Mouse (Mus musculus): ENCODE results near the gene Rubcn. TPM values are rescaled to one million over a fixed set of nuclear protein-coding genes. Genes with fewer than 3 reads are reported as not detected.

Rubcn gene
- total RNA-seq, 2 experiments from 2014 or later = 55.0 to 61.3 TPM

GRCm38 (mm10) chr16:32821772-32822449 lies 55.7 kb downstream of the Rubcn start:
- DNase-seq (ENCODE audit: low spot score in 2 of 2) = no peak

- no peak for DNase-seq (ENCODE audit: low spot score in 2 of 2)
Observed at GRCm38 (mm10) chr16:32818441-32818840, 59.1 kb downstream of the Rubcn start.

- DNase-seq (ENCODE audit: low spot score in 2 of 2) = no peak
Observed at GRCm38 (mm10) chr16:32818036-32818435, 59.5 kb downstream of the Rubcn start.

GRCm38 (mm10) chr16:32815160-32815605 lies 62.4 kb downstream of the Rubcn start:
- DNase-seq (ENCODE audit: low spot score in 2 of 2) = no peak

- peak; percentile 12 to 31 for DNase-seq (ENCODE audit: low spot score in 2 of 2)
Observed at GRCm38 (mm10) chr16:32814539-32814938, 63.0 kb downstream of the Rubcn start.

GRCm38 (mm10) chr16:32813771-32814170 lies 63.8 kb downstream of the Rubcn start:
- no peak for DNase-seq (ENCODE audit: low spot score in 2 of 2)

GRCm38 (mm10) chr16:32813362-32813761 lies 64.2 kb downstream of the Rubcn start:
- DNase-seq (ENCODE audit: low spot score in 2 of 2) = no peak

GRCm38 (mm10) chr16:32812888-32813361 lies 64.6 kb downstream of the Rubcn start:
- peak; percentile 89 to 91 for DNase-seq (ENCODE audit: low spot score in 2 of 2)

GRCm38 (mm10) chr16:32810321-32810720 lies 67.2 kb downstream of the Rubcn start, which contains the start of gene Smbd1:
TSS of gene Smbd1 (minus strand) at chr16:32810477.
- DNase-seq (ENCODE audit: low spot score in 2 of 2) = no peak

GRCm38 (mm10) chr16:32807408-32808185 lies 70.0 kb downstream of the Rubcn start:
- no peak for DNase-seq (ENCODE audit: low spot score in 2 of 2)

GRCm38 (mm10) chr16:32805151-32805550 lies 72.4 kb downstream of the Rubcn start:
- no peak for DNase-seq (ENCODE audit: low spot score in 2 of 2)

- DNase-seq (ENCODE audit: low spot score in 2 of 2) = no peak
Observed at GRCm38 (mm10) chr16:32803901-32804300, 73.7 kb downstream of the Rubcn start.

- DNase-seq (ENCODE audit: low spot score in 2 of 2) = peak; percentile 70 to 73
Observed at GRCm38 (mm10) chr16:32803252-32803853, 74.2 kb downstream of the Rubcn start.

- no peak for DNase-seq (ENCODE audit: low spot score in 2 of 2)
Observed at GRCm38 (mm10) chr16:32797426-32797689, 80.2 kb downstream of the Rubcn start, which contains the start of gene Muc20. TSS of gene Muc20 (minus strand) at chr16:32797435.

GRCm38 (mm10) chr16:32796676-32797425 lies 80.7 kb downstream of the Rubcn start:
- no peak for DNase-seq (ENCODE audit: low spot score in 2 of 2)

GRCm38 (mm10) chr16:32795177-32795576 lies 82.4 kb downstream of the Rubcn start:
- no peak for DNase-seq (ENCODE audit: low spot score in 2 of 2)

- no peak for DNase-seq (ENCODE audit: low spot score in 2 of 2)
Observed at GRCm38 (mm10) chr16:32790056-32790455, 87.5 kb downstream of the Rubcn start.

GRCm38 (mm10) chr16:32784840-32785239 lies 92.7 kb downstream of the Rubcn start:
- DNase-seq (ENCODE audit: low spot score in 2 of 2) = peak in 1 of 2 experiments; percentile 39

GRCm38 (mm10) chr16:32783324-32784062 lies 94.1 kb downstream of the Rubcn start:
- DNase-seq (ENCODE audit: low spot score in 2 of 2) = no peak

- DNase-seq (ENCODE audit: low spot score in 2 of 2) = no peak
Observed at GRCm38 (mm10) chr16:32778956-32779355, 98.6 kb downstream of the Rubcn start.

GRCm38 (mm10) chr16:32776676-32777075 lies 100.9 kb downstream of the Rubcn start:
- DNase-seq (ENCODE audit: low spot score in 2 of 2) = no peak

Measured in layer of hippocampus, postnatal 10 days (tissue).